Mouse (Mus musculus) bone marrow, adult 2 months (tissue): Measurements from ENCODE around the gene Ttc7b.

ENCODE experiments used
- CTCF ChIP-seq: fragments of 200-500 bp; IDR thresholded peaks from 2 replicates; pipeline ENCODE4 v1.5.1; 2011; ENCODE audit warnings: low read length, control low read depth; ENCODE audit not compliant: control insufficient read depth, insufficient read depth
- POLR2A ChIP-seq: fragments of 200-500 bp; IDR thresholded peaks from 2 replicates; pipeline ENCODE4 v1.6.1; 2011; ENCODE audit warnings: low read depth, mild to moderate bottlenecking, control low read depth, low read length, borderline replicate concordance; ENCODE audit not compliant: control insufficient read depth

- TF ChIP-seq POLR2A, result no peak
- TF ChIP-seq CTCF, result no peak
Observed at GRCm38 (mm10) chr12:100439145-100439755, 81.4 kb downstream of the Ttc7b start.
